Mouse (Mus musculus) spleen, postnatal 36 days (tissue): ENCODE measurements around the gene Jmy.

Source experiments
- DNase-seq, 2 experiments: peaks; one replicate each; pipeline ENCODE4 v3.0.0; 2022; ENCODE audit warnings: low spot score in 2 of 2, mixed read lengths in 1 of 2

The Jmy gene

GRCm38 (mm10) chr13:93459566-93459965 is 40.0 kb downstream of the Jmy start:
- DNase-seq: no peak

- DNase-seq: no peak
These were observed 41.0 kb downstream of the Jmy start for GRCm38 (mm10) chr13:93458616-93459015.

- no peak for DNase-seq
These were observed 46.3 kb downstream of the Jmy start for GRCm38 (mm10) chr13:93453275-93453674.

- no peak for DNase-seq
These were observed 59.4 kb downstream of the Jmy start for GRCm38 (mm10) chr13:93440167-93440566.

GRCm38 (mm10) chr13:93429205-93429604 is 70.4 kb downstream of the Jmy start:
- no peak for DNase-seq

GRCm38 (mm10) chr13:93427920-93428876 is 71.4 kb downstream of the Jmy start:
- peak; percentile 5 to 48 for DNase-seq

GRCm38 (mm10) chr13:93423224-93423623 is 76.4 kb downstream of the Jmy start:
- no peak for DNase-seq

GRCm38 (mm10) chr13:93419779-93420178 is 79.8 kb downstream of the Jmy start:
- DNase-seq: no peak

- DNase-seq: no peak
These were observed 81.3 kb downstream of the Jmy start for GRCm38 (mm10) chr13:93418292-93418691.

GRCm38 (mm10) chr13:93415055-93415454 is 84.6 kb downstream of the Jmy start:
- no peak for DNase-seq

- no peak for DNase-seq
These were observed 89.3 kb downstream of the Jmy start for GRCm38 (mm10) chr13:93410343-93410742.

- DNase-seq: no peak
These were observed 92.8 kb downstream of the Jmy start for GRCm38 (mm10) chr13:93406855-93407254.

GRCm38 (mm10) chr13:93401947-93402346 is 97.7 kb downstream of the Jmy start:
- DNase-seq: no peak

- no peak for DNase-seq
These were observed 99.8 kb downstream of the Jmy start for GRCm38 (mm10) chr13:93399710-93400216.

- DNase-seq: no peak
These were observed 110.4 kb downstream of the Jmy start for GRCm38 (mm10) chr13:93389242-93389625.

- peak in 1 of 2 experiments; percentile 44 for DNase-seq
These were observed 110.9 kb downstream of the Jmy start for GRCm38 (mm10) chr13:93388594-93389241.

GRCm38 (mm10) chr13:93387440-93387839 is 112.2 kb downstream of the Jmy start:
- no peak for DNase-seq

GRCm38 (mm10) chr13:93385147-93385546 is 114.5 kb downstream of the Jmy start:
- no peak for DNase-seq

GRCm38 (mm10) chr13:93384481-93384880 is 115.1 kb downstream of the Jmy start:
- DNase-seq: no peak

- DNase-seq: no peak
These were observed 116.0 kb downstream of the Jmy start for GRCm38 (mm10) chr13:93383620-93384019.

GRCm38 (mm10) chr13:93383092-93383491 is 116.5 kb downstream of the Jmy start:
- DNase-seq: no peak

GRCm38 (mm10) chr13:93381301-93381700 is 118.3 kb downstream of the Jmy start:
- DNase-seq: peak; percentile 42 to 69
